Mouse (Mus musculus): Measurements from ENCODE around the gene Krt72.
A peak's percentile ranks its signal among the peaks of the same experiment; 100 is the strongest.

Gene Krt72

DNA sequence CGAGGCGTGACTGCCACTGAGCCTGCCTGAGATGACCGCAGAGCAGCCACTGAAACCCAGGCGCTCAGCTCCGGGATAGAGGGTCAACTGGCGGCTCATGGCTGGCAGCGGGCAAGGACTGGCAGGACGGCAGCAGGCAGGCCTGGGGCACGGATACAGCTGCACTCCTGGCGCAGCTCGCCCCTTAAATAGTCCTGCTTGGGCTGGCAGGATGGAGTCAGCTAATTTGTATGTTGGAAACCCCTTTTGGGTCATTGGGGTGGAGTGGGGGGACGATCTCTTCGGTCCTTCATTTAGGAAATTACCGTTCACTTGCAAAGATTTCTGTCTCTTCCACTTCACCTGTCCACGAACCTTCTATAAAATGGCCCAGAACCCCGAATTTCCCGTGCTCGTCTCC lies at the start of gene Krt72:
Krt72 (minus strand) TSS at position 101 of the 400 bp plus-strand sequence.
- DNase-seq, result no peak

DNA sequence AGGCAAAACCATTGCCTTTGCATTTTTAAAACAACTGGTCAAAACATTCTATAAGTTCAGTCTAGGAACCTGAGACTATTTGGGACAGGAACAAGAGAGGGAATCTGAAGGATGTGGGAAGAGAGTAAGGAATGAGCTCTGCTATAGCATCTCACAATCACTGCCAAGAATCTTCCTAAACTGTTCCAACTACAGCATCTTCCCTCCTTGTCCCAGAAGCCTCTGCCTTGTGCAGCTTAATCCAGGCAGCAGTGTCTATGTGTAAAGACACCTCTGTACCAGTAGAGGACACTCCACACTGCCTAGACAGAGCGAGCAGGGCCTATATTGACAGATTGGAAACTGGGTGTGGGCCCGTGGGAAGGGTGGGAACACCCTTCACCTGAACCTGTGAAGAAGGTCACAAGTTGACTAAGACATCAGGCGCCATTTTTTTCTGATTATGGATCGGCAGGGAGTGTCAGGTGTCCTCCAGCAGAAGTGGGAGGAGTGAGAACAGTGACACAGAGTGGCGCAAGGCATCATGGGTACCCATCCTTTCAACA lies 48.6 kb upstream of the Krt72 start:
- DNase-seq, result no peak

DNA sequence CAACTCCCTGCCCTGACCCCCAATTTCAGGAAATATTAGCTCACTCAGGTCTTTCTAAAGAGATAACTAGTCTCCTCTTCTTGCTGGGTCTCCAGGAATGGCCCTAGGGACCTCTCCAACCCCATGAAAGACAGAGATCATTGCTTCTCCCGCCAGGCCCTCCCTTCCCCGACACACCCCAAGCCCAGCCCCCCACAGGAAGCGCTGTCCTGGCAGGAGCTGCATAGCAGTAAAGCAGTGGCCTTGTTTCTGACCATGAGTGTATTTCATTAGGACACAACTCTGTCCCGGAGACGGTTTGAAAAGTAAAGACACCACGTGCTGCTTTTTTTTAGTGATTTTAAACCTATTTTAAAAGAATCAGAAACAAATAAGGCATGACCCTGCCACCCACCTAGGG lies 46.9 kb upstream of the Krt72 start:
- no peak for DNase-seq

DNA sequence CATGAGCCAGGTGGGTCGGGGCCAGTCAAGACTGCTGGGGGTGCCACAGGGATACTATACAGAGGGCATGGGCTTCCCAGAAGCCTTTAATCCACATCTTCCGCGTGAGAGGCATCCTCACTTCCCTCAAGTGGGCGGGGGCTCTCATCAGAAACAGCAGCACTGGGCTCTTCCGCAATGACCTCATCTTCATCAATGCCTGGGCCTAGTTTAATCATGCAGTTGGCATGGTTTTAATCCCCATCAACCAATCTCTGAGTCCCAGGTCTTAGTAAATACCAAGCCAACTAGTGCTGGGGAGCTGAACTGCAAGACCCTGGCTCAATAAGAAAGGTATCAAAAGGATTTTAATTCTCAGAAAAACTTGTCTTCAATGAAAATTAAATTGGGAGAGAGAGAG lies 43.2 kb upstream of the Krt72 start:
- no peak for DNase-seq

DNA sequence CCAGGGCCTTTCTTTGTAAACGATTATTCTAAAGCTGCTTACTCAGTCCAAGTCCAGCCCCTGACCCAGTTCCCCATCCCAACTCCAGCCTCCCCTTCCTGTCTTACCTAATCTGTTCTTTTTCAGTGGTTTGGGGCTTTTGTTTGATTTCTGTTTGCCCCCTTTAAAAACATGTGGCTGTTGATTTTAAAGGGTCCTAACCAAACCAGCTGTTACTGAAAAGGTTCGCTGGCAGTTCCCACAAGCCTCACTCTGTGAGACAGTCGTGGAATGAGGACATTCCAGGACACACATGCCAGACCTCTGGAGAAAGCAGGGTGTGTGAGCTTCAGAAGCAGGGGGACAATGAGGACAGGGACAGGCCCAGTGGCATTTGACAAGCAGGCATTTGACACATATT lies 35.5 kb upstream of the Krt72 start:
- no peak for DNase-seq

DNA sequence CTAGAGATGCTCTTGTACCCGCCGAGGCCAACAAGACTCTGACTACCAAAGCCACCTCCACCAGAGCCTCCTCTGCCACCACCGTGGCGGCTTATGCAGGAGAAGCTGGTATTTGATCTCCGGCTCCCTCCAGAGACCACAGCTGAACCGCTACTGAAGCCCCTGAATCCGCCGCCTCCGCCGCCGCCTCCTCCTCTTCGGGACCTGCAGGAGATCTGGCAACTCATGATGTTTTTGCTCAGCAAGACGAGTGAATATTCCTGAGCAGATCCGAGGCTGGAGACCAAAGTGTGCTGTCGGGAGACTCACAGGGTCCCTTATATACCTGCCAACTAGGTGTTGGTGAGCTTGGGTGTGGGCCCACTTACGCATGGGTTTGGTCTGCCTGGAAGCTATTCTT lies 31.6 kb upstream of the Krt72 start, which contains the start of gene Krt2:
Krt2 (minus strand) TSS at position 295 of the 400 bp plus-strand sequence.
- DNase-seq, result no peak

DNA sequence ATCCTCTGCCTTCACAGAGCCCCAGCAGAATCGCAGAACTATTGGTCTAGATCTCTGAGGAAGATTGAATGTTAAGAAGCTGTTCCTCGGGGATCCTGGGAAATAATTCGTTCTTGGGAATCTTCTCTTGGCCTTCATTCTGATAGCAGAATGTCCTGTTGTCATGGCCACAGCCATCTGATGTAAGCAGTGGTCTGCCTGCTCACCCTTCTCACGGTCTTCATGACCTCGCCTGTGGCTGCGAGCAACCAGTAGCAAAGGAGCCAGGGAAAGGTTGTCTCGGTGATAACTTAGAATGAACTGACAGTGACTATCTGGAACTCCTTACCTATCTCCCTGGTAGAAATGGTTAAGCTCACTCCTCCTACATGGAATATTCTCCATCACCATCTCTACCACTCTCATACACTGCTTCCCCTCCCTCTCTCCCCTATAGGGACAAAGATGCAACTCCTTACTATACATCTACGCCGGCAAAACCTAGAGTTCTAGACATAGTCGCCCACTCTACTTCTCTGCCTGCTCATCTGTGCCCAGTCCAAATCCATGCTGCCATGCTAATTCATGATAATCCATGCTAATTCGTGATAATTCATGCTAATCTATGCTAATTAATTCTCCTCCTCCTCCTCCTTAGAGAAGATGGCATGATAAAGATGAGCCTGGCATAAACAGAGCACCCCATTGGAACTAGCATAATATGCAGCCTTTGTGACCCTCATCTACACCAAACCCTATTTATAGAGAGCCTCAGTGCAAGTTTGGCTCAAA lies 17.0 kb upstream of the Krt72 start:
- DNase-seq, result no peak

DNA sequence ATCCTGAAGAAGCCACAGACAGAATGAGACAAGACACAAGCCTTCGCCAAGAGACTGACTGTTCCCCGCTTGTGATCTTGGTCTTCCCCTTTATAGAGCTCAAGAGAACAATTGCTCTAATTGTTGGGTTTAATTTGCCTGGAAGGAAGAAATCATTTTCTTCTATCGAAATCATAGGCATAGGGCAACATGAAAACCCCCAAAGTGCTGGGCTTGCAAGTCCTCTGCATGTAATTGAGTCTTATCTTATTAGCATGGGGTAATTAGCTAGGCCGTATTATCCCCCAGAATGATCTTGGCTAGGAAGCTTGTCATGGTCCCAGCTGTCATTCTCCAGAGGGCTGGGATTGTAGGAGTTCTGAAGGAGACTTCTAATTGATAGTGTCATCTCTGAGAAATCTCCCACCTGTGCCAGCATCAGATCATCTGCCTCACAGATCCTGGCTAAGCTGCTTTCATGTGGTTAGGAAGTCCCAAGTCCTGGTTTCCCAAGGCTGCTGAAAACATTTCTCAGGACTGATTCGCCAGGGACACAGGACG lies 16.1 kb upstream of the Krt72 start, which contains the start of gene Krt73:
Krt73 (minus strand) TSS at position 51 of the 540 bp plus-strand sequence.
- DNase-seq, result no peak

DNA sequence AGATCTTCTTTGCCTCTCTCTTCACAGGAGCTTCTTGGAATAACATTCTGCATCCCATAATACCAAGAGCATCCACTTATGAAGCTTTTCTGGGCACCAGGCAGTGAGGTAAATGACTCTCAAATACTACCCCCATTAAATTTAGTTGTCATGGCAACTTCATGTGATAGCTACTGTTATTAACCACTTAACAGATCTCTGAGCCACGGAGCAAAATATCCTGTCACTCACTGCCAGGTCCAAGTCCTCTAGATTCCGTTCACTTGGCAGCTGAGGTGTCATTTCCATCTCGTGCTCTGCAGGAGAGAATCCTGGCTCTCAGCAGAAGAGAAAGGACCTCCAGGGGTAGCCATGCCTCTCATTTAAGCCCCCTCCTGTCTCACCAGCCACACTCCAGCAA lies 4.6 kb upstream of the Krt72 start:
- no peak for DNase-seq

DNA sequence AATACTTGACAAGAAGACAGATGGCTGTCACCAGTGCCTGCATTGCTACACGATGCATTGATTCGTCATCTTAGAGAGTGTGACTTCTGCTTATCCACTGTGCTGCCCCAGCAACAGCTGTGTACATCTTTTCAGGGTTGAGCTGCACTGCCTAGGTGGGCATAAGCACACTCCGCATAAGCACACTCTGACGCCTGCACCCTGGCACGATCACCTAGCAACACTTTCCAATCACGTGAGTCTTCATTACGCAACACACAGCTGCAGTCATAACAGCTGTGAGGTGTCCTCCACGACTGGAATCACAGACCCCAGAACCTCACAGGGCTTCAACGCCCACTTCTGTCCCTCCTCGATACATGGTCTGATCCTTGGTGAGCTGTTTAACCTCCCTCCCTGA lies 12.8 kb downstream of the Krt72 start:
- DNase-seq, result no peak

DNA sequence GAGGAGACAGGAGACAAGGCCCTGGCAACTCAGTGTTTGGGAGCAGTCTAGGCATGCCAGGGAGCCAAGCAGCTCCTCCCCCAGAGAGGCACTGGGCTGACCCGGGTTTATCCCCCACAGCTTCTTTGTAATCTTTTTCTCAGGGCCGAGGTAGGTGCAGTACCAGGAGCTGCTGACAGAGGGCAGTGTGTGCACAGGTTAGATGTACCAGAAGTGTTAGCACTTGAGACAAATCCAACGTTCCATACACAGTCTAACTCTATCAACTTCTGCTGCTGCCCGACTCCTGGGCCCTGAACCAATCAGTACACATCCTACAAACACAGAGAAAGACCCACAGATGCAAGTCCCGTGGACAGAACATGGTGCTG lies 13.6 kb downstream of the Krt72 start:
- DNase-seq, result peak; percentile 68

DNA sequence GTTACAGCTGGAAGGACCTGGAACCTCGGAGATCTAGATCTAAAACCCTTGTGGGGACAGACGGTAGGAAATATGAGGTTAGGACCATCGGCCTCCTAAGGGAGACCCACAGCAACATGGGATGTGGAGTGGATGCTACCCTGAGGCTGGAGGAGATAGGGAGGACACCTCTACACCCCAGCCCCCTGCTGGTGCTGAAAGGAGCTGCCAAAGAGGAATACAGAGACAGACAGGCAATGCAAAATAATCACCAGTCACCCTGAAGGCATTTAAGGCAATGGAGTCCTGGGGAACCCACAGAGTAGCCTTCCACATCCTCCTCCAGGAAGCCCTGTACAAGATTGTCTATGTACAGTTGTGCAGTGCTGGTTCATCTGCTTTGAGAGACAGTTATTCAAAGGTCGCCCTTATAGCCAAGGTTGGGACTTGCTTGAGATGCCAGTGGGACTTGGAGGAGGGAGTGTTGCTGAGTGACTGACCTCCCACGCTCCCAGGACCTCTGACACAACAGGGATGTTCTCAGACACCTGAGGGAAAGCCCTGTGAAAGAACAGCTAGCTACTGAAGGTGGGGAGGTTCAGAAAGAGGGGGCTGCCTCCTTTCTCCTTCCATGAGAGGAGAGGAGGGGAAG lies 14.1 kb downstream of the Krt72 start:
- DNase-seq, result no peak

DNA sequence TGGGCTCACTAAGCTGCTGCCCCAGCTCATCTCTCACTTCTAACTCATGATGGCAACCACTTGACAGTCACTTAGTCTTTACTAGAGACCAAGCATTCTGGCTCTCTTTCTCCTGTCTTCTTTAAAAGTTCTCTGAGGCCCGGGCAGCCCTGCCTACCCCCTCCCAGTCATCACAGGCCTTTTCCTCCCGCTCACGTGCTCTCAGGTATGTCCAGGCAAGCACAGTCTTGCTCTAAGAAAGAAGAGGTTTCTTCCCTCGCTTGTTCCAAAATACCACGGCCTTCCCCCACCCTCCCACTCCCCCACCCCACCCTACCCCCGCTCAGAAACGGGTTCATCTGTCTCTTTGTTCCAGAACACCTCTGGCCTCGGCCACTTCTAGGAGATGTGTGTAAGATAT lies 16.0 kb downstream of the Krt72 start:
- no peak for DNase-seq

DNA sequence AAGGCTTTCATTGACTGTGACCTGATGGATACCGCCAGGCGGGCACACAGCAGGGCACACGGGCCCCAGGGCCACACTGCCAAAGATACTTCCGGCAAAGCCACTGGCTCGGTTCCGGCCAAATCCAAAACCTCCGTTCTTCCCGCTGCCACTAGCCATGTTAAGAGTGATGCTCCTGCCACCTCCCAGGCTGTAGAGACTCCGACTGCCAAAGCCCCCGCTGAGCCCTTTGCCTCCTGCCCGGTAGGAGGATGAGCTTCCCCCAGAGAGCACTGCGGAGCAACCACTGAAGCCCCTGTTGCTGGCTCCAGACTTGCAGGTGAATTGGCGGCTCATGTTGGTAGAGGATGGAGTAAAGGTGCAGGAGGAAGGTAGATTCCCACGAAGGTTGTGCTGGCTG lies 43.5 kb downstream of the Krt72 start, which contains the start of gene Krt71:
Krt71 (minus strand) TSS at position 399 of the 400 bp plus-strand sequence.
- DNase-seq, result peak; percentile 54

DNA sequence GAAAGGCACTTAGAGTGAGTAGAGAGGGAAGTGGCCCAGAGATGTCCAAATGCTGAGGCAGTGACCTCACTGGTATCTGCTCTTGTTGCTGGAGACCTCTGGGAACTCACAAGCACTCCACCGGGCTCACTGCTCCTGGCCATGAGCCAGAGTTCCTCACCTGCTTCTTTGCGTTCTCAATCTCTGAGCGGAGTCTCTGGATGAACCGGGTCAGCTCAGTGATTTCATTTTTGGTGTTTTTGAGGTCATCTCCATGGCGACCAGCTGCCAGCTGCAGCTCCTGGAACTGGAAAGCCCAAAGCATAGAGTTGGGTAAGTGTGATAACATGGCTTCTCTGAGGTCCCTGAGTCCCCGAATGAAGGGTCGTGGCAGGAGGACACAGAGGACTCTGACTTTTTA lies 48.5 kb downstream of the Krt72 start:
- no peak for DNase-seq

DNA sequence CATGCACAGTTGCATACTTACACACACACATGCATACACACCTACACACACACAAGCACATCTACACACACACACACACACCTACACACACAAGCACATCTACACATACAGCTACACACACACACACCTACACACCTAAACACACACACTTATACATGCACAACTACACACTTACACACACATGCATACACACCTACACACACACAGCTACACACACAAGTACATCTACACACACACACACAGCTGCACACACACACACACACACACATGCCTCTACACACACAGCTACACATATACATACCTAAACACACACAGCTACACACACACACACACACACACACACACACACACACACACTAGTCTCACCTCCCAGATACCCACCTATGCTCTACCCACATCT lies 55.6 kb downstream of the Krt72 start:
- DNase-seq, result no peak

Measured in cerebellum, adult 11 months (tissue).